Mouse (Mus musculus) ES-E14 (cell line): ENCODE data around the gene Hras. TPM values are rescaled to one million over a fixed set of nuclear protein-coding genes. Genes with fewer than 3 reads are reported as not detected.

Experiments
- DNase-seq: peaks from one replicate; pipeline ENCODE4 v3.0.0-alpha.2; 2013; ENCODE audit warnings: low read depth, low spot score
- H3K27ac ChIP-seq: 2 replicates; pipeline ENCODE4 v1.5.1; 2012; ENCODE audit warnings: low read depth, mild to moderate bottlenecking, low read length, moderate library complexity, mixed read lengths; ENCODE audit not compliant: poor library complexity, insufficient read depth, severe bottlenecking
- H3K36me3 ChIP-seq: 2 replicates; pipeline ENCODE4 v1.6.1; 2012; ENCODE audit warnings: mild to moderate bottlenecking, low read length, moderate library complexity, mixed read lengths; ENCODE audit not compliant: control insufficient read depth, poor library complexity, insufficient read depth, severe bottlenecking
- H3K4me1 ChIP-seq, 2 experiments: fragments of 150-350 bp in 1 of 2; sonication (generic) in 1 of 2; 2 replicates each; pipeline ENCODE4 v1.6.1; 2012; ENCODE audit warnings: low read length in 2 of 2, mild to moderate bottlenecking in 1 of 2, mixed read lengths in 1 of 2; ENCODE audit not compliant: control insufficient read depth in 2 of 2, insufficient read depth in 2 of 2, poor library complexity in 1 of 2
- H3K4me3 ChIP-seq, 2 experiments: fragments of 150-350 bp in 1 of 2; sonication (generic) in 1 of 2; 2 replicates each; pipeline ENCODE4 v1.5.1; 2012; ENCODE audit warnings: low read length in 2 of 2, low read depth in 1 of 2, mild to moderate bottlenecking in 1 of 2, mixed read lengths in 1 of 2; ENCODE audit not compliant: insufficient read depth in 1 of 2, poor library complexity in 1 of 2, severe bottlenecking in 1 of 2
- H3K9ac ChIP-seq: 2 replicates; pipeline ENCODE4 v1.6.1; 2012; ENCODE audit warnings: low read depth, mild to moderate bottlenecking, low read length, mixed read lengths; ENCODE audit not compliant: poor library complexity, insufficient read depth, severe bottlenecking
- H3K9me3 ChIP-seq: fragments of 150-350 bp; sonication (generic); 2 replicates; pipeline ENCODE4 v1.6.1; 2012; ENCODE audit warnings: low read depth, mild to moderate bottlenecking, low read length; ENCODE audit not compliant: control insufficient read depth, insufficient read depth
- CHD2 ChIP-seq: IDR thresholded peaks from 2 replicates; pipeline ENCODE4 v1.6.1; 2014; ENCODE audit warnings: mild to moderate bottlenecking, low read depth, low read length, inconsistent platforms
- HCFC1 ChIP-seq: IDR thresholded peaks from 2 replicates; pipeline ENCODE4 v1.6.1; 2012; ENCODE audit warnings: low read length, inconsistent platforms, borderline replicate concordance; ENCODE audit not compliant: insufficient read depth
- MAFK ChIP-seq: IDR thresholded peaks from 2 replicates; pipeline ENCODE4 v1.6.1; 2014; ENCODE audit warnings: mild to moderate bottlenecking, low read depth, low read length, inconsistent platforms; ENCODE audit not compliant: insufficient read depth
- ZC3H11A ChIP-seq: IDR thresholded peaks from 2 replicates; pipeline ENCODE4 v1.6.1; 2012; ENCODE audit warnings: low read depth, mild to moderate bottlenecking, inconsistent platforms, low read length, borderline replicate concordance
- ZNF384 ChIP-seq: IDR thresholded peaks from 2 replicates; pipeline ENCODE4 v1.6.1; 2012; ENCODE audit warnings: low read depth, low read length, inconsistent platforms
- in situ Hi-C, 2 experiments: fragments of 600-800 bp; cut with MboI; formaldehyde crosslinking; loops; one replicate each; pipeline ENCODE4 v1.15.1; 2025; ENCODE audit warnings: low sequenced_read_pairs in 2 of 2, inconsistent platforms in 1 of 2; ENCODE audit not compliant: unreplicated experiment in 2 of 2
- total RNA-seq: library from RNA; depleted of rRNA; stranded (reverse); fragments of 300-350 nt; gene quantifications from 2 replicates; pipeline ENCODE4 v1.2.3, GENCODE M21; 2012

Gene Hras
- total RNA-seq, 1 experiment: 130 TPM

DNA sequence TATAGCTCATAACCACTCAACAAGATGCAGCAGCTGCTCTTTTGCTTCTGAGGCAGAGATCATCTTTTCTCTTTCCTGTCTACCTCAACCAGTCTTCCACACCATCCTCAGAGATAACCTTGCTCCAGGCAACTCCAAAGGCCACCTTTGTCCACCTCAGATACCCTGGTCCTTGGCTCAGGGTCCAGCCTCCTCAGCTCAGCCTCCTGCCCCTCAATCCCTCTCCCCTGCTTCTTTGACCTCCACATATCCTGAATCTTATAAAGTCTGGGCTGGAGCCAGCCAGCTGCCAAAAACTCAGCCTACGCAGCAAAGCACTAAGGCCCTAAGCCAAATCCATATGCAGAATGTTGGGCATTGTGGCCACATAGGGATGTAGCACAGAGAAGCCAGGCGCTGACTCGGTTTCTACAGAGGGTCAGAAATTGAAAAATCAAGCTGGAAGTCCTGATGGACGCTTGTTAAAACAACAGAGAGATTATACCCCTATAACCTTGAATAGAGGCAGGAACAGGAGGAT is 29.0 kb upstream of the Hras start:
- no peak for DNase-seq
- Histone ChIP-seq H3K4me1 (peaks cover 0 to 15% of the 10 kb centered on the region in 2 experiments; a peak in 3 of 4 replicates), H3K4me3 (no peak overlapping the region), H3K9me3 (no peaks in the 10 kb centered on the region), H3K27ac (no peak overlapping the region), H3K36me3 (peaks cover 10% of the 10 kb centered on the region), H3K9ac (no peak overlapping the region)
- in situ Hi-C loops: no loop called here
- no peak for TF ChIP-seq ZC3H11A
- TF ChIP-seq ZNF384: no peak
- TF ChIP-seq HCFC1: no peak
- no peak for TF ChIP-seq CHD2
- no peak for TF ChIP-seq MAFK

DNA sequence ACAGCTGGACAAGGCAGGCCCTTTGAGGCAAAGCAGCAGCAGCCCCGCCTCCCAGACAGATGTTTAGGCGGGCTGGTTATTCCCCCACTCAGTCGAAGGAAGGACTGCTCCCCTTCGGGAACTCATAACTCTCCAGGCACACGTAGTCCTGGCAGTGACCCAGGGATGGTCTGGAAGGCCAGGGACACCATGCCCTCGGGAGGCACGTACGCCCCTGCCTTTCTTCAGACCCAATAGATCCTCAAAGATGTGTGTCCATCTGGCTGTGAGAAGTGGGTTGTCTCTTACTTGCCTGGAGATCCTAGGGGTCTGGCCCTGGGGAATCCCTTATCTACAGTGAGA is 28.3 kb upstream of the Hras start:
- Histone ChIP-seq H3K4me1 (peaks cover 0 to 20% of the 10 kb centered on the region in 2 experiments; a peak in 3 of 4 replicates), H3K4me3 (peak overlapping the region; percentile 34 to 59; a peak in 3 of 4 replicates), H3K27ac (no peak overlapping the region), H3K9ac (peak overlapping the region; percentile 36; the same call in 1 of the 2 replicates), H3K36me3 (peaks cover 16% of the 10 kb centered on the region), H3K9me3 (no peaks in the 10 kb centered on the region)
- TF ChIP-seq ZNF384: no peak
- TF ChIP-seq MAFK: no peak
- TF ChIP-seq HCFC1: no peak
- no peak for TF ChIP-seq CHD2
- no peak for TF ChIP-seq ZC3H11A
- DNase-seq: no peak
- in situ Hi-C loops: no loop called here

DNA sequence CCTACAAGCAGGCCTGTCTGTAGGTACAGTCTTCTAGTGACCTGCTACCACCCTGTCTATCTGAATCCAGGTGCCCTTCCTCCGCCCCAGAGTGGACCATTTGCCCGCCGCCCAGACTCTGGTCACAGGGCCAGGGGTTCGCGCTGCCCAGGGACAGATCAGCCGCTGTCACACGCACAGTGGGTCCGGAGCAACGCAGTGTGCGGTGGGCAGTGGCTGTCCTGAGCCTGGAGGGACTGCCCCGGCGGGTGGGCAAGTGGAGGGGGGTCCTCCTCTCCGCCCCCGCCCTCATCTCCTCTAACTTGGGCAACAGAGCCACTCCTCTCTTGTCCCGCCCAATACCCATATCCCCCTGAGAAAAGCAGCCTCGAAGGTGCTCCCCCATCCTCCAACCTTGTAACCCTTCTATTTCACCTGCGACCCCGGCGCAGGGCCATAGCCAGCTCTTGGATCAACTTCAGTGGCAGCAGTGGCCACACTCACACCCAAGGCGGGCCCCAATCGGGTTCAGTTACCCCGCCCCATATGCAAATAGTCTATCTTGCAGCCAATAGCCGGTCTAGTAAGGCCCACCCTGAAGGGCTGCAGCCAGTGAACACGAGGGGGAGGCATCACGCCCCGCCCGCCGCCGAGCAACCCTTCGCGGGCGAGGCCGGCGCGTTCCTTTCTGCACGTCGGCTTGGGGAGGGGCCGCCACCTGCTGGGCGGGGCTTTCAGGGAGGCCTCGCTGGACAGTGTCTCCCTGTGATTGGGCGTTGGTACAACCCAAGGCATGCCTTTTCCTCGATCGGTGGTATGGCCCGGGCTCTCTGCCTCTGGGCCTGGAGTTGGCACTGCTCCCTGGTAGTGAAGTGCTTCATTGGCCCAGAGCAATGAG is 27.7 kb upstream of the Hras start:
- H3K4me1 ChIP-seq: peaks cover 0 to 26% of the 10 kb centered on the region in 2 experiments; a peak in 3 of 4 replicates
- H3K9me3 ChIP-seq: no peaks in the 10 kb centered on the region
- H3K9ac ChIP-seq: peak overlapping the region; percentile 60
- H3K36me3 ChIP-seq: peaks cover 18% of the 10 kb centered on the region
- TF ChIP-seq CHD2: 0 out of 2 replicates have a peak, but pooled peaks have one; percentile 12
- no peak for TF ChIP-seq HCFC1
- no peak overlapping the region for H3K27ac ChIP-seq
- peak overlapping the region; percentile 68 to 77 for H3K4me3 ChIP-seq
- in situ Hi-C loops: no loop called here
- DNase-seq: peak; percentile 97

DNA sequence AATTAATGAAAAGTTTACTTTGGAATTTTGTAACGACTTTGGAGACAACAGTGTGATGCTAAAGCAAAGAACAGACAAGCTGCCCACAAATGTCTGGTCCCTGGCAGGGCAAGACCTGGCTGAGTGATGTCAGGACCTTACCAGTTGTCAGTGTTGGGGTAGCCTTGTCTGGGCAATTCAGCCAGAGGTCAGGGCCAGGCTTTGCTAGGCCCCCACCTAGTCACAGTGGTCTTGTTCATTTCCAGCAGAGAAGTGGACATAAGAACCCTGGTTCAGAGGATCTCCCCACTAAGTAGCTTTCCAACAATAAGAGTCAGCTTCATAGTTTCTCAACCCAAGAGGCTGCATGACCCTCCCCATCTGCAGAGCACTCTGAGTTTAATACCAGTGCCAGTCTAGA is 26.6 kb upstream of the Hras start:
- DNase-seq: no peak
- no peak overlapping the region for H3K9ac ChIP-seq
- no peaks in the 10 kb centered on the region for H3K9me3 ChIP-seq
- H3K4me3 ChIP-seq: peak overlapping the region in 1 of 2 experiments; percentile 77; a peak in 2 of 4 replicates
- TF ChIP-seq ZC3H11A: no peak
- TF ChIP-seq MAFK: no peak
- no peak for TF ChIP-seq HCFC1
- no peak for TF ChIP-seq CHD2
- no peak for TF ChIP-seq ZNF384
- peaks cover 0 to 28% of the 10 kb centered on the region in 2 experiments; a peak in 3 of 4 replicates for H3K4me1 ChIP-seq
- H3K27ac ChIP-seq: no peak overlapping the region
- peaks cover 18% of the 10 kb centered on the region for H3K36me3 ChIP-seq
- in situ Hi-C loops: no loop called here
